Mouse (Mus musculus): Measurements from ENCODE around the gene Dph2.

GRCm38 (mm10) chr4:117916386-117916785, 24.6 kb upstream of the Dph2 start:
- TF ChIP-seq CTCF (IDR thresholded peaks at IDR 0.05) (no peak), EP300 (IDR thresholded peaks at IDR 0.05) (no peak)

Measured in lung, postnatal 0 days (tissue).